Mouse (Mus musculus) heart, postnatal 0 days (tissue): ENCODE measurements around the gene Smtnl1. TPM values are rescaled to one million over a fixed set of nuclear protein-coding genes. Genes with fewer than 3 reads are reported as not detected.

Experiments used
- ATAC-seq: fragments of 200-750 bp; cut with Nextera tagmentation; 2 replicates; pipeline ENCODE4 v1.8.0; 2017; ENCODE audit warnings: low read depth, moderate number of reproducible peaks, moderate library complexity; ENCODE audit not compliant: insufficient read depth
- DNase-seq: peaks from one replicate; pipeline ENCODE4 v3.0.0-alpha.2; 2016; ENCODE audit warnings: low spot score
- H3K27ac ChIP-seq: fragments of 300-500 bp; sonication (generic); 2 replicates; pipeline ENCODE4 v1.5.1; 2014; ENCODE audit warnings: low read depth, mild to moderate bottlenecking
- H3K27me3 ChIP-seq: fragments of 300-500 bp; sonication (generic); 2 replicates; pipeline ENCODE4 v1.6.1; 2014; ENCODE audit warnings: low read length, mixed read lengths; ENCODE audit not compliant: control insufficient read depth, insufficient read depth
- H3K36me3 ChIP-seq: fragments of 300-500 bp; sonication (generic); replicated peaks from 2 replicates; pipeline ENCODE4 v1.6.1; 2014; ENCODE audit warnings: low read length, mixed read lengths; ENCODE audit not compliant: control insufficient read depth, insufficient read depth
- H3K4me1 ChIP-seq: fragments of 300-500 bp; sonication (generic); 2 replicates; pipeline ENCODE4 v1.6.1; 2014; ENCODE audit warnings: antibody characterized with exemption; ENCODE audit not compliant: control insufficient read depth, insufficient read depth
- H3K4me2 ChIP-seq: fragments of 300-500 bp; sonication (generic); 2 replicates; pipeline ENCODE4 v1.6.1; 2014; ENCODE audit warnings: low read depth, mild to moderate bottlenecking, low read length, moderate library complexity
- H3K4me3 ChIP-seq: fragments of 300-500 bp; sonication (generic); 2 replicates; pipeline ENCODE4 v1.5.1; 2014; ENCODE audit warnings: low read depth, low read length
- H3K9ac ChIP-seq: fragments of 300-500 bp; sonication (generic); replicated peaks from 2 replicates; pipeline ENCODE4 v1.6.1; 2014; ENCODE audit warnings: low read depth, low read length, mixed read lengths
- H3K9me3 ChIP-seq: fragments of 300-500 bp; sonication (generic); replicated peaks from 2 replicates; pipeline ENCODE4 v1.6.1; 2016; ENCODE audit warnings: low read length; ENCODE audit not compliant: control insufficient read depth
- CTCF ChIP-seq: IDR thresholded peaks from 2 replicates; pipeline ENCODE4 v1.5.1; 2016; ENCODE audit warnings: antibody characterized with exemption, control low read depth, low read depth
- EP300 ChIP-seq: IDR thresholded peaks from 2 replicates; pipeline ENCODE4 v1.6.1; 2016; ENCODE audit warnings: antibody characterized with exemption, low read depth
- WGBS: fragments of 180-500 bp; shearing (Covaris S2); extraction: QIAGEN DNeasy Blood & Tissue Kit; methylation state at CpG from one replicate; pipeline ENCODE4 v1.1.7; 2014; 5-methylcytosine and 5-hydroxymethylcytosine counted together
- polyA plus RNA-seq: library from polyadenylated mRNA; unstranded; fragments of >200 nt; fragmentation: Nextera tagmentation; extraction: Ambion mirVana; gene quantifications from 2 replicates; pipeline ENCODE4 v1.2.1, GENCODE M21; 2015
- total RNA-seq: library from RNA; depleted of rRNA; stranded (reverse); fragments of >200 nt; gene quantifications from 2 replicates; pipeline ENCODE4 v1.2.3, GENCODE M21; 2014; ENCODE audit warnings: low replicate concordance

The Smtnl1 gene
- total and polyA plus RNA-seq, 2 experiments from 2014 or later = 0.12 TPM; not detected in 1

DNA sequence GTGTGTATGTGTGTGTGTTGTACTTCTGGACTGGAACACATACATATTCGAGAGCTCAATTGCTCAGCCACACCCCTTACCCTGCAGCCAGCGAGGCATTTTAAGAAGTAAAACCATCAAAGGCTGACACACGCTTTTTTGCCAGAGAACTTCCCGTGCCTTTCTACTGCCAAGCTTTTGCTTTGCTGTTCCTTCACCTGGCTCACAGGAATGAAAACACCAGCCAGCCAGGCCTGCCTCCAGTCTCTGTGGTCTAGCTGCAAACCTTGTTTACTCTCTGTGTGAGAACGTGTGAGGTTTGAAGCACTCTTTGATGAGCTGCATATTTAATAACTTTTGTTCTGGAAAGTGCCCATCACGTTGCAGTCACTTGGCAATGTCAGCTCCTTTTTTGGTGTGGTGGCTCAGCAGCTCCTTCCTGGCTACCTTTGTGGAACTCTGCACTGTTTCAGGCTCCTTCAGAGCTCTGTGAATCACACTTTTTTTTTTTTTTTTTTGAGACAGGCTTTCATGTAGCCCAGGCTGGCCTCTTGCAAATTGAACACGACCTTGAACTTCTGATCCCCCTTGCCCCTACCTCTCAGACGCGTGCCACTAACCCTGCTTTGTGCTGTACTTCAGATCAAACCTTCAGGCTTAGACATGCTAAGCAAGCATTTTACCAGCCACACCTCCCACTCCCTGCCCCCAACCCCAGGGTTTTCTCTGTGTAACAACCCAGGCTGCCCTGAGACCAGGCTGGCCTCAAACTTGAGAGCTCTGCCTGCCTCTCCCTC, 15.6 kb upstream of the Smtnl1 start:
- Histone ChIP-seq H3K27me3 (peaks cover 13% of the 10 kb centered on the region), H3K4me3 (no peak overlapping the region), H3K9me3 (no peaks in the 10 kb centered on the region), H3K27ac (no peak overlapping the region), H3K4me1 (peaks cover 15% of the 10 kb centered on the region; the same call in 1 of the 2 replicates), H3K4me2 (no peak overlapping the region), H3K36me3 (no peaks in the 10 kb centered on the region), H3K9ac (no peak overlapping the region)
- WGBS = 47% methylated on average over 9 of the region's 9 CpGs
- ATAC-seq = no peak
- no peak for TF ChIP-seq CTCF
- TF ChIP-seq EP300 = no peak
- DNase-seq = no peak

DNA sequence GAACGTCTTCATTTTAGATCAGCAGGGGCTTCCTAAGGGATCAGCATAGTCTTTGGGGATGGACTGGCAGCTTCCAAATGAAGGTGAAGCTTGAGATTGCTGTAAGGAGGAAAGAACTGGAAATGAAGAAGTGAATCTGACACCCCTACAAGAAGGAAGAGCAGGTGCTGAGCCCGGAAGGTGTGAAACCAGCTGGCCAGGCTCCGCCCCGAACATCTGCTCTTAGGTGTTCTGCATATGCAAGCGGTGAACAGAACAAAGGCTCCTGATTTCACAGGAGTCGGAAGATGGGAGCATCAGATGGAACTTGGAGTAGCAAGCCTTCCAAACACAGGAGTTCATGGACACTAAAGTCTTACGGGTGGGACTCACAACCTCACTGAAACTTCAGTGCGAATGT, 14.7 kb upstream of the Smtnl1 start:
- Histone ChIP-seq H3K27ac (no peak overlapping the region), H3K27me3 (peaks cover 13% of the 10 kb centered on the region), H3K4me3 (no peak overlapping the region), H3K9ac (no peak overlapping the region), H3K4me1 (peaks cover 15% of the 10 kb centered on the region; the same call in 1 of the 2 replicates), H3K36me3 (no peaks in the 10 kb centered on the region), H3K9me3 (no peaks in the 10 kb centered on the region), H3K4me2 (no peak overlapping the region)
- no peak for ATAC-seq
- 63% methylated on average over 8 of the region's 8 CpGs for WGBS
- no peak for TF ChIP-seq CTCF
- TF ChIP-seq EP300 = no peak
- no peak for DNase-seq

DNA sequence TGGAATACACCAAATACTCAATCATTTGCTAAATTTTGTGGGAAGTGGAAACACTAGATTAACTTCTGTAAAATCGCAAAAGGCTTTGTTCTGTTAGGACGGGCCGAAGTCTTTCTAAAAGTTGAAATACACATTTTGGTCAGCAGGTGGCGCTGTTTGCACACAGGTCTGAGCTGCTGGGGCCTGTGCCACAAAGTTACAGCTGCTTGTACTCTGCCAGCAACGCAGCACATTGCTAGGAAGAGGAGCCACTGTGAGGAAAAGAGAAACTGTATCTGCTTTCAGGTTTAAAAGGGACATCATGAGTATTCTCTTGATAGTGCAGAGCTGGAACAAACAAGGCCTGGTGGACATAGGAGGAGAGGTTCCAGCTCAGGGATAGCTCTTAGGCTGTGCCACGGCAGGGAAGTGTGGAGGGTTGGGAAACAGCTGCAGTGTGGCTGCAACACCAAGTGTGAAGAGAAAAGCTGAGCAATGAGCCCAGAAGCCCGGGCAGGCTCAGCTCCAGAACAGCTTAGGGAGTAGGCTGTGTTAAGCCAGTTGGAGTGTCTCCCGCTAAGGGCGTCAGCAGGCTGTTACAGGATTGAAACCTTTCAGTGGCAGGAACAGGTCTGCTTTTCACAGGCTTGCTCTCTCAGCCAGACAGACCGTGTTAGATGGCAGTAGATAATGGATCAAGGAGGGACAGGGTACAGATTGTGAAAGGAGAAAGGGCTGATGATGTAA, 9.4 kb upstream of the Smtnl1 start:
- peaks cover 11% of the 10 kb centered on the region; the same call in 1 of the 2 replicates for H3K36me3 ChIP-seq
- H3K27ac ChIP-seq = peak overlapping the region; percentile 39
- peak; percentile 73 for ATAC-seq
- DNase-seq = peak; percentile 86
- H3K9me3 ChIP-seq = no peaks in the 10 kb centered on the region
- H3K4me2 ChIP-seq = no peak overlapping the region
- no peak overlapping the region for H3K4me3 ChIP-seq
- 25% methylated on average over 10 of the region's 10 CpGs for WGBS
- no peak overlapping the region for H3K9ac ChIP-seq
- peaks cover 11% of the 10 kb centered on the region for H3K4me1 ChIP-seq
- H3K27me3 ChIP-seq = no peaks in the 10 kb centered on the region
- TF ChIP-seq EP300 = no peak
- peak; percentile 90 for TF ChIP-seq CTCF

DNA sequence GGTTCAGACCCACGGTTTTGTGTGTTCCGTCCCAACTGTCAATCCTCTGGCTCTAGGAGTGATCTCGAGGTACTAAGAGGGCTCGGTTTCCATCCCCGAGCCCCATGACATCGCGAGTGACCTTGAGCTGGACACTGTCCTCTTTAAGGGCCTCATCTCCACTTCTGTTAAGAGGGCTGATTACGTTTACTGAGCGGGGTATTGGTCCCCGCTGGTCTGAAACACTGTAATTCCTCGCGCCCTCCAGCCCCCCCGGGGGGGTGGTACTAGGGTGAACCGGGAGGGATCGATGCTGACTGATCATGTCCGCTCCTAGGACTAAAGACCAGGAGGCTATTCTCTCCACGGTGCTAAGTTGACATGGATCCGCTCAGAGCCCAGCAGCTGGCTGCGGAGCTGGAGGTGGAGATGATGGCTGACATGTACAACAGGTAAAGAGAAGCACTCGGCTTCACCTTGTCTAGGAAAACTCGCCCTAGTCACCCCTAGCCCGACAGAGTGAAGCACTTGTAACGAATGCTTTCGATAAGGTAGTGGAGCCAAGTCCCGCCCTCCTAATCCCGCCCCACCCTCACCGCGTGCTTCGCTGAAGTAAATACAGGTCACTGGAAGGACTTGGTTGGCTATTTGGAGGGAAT, 5.0 kb upstream of the Smtnl1 start:
- peak overlapping the region; percentile 92 for H3K4me2 ChIP-seq
- peak; percentile 40 for ATAC-seq
- peaks cover 11% of the 10 kb centered on the region; the same call in 1 of the 2 replicates for H3K36me3 ChIP-seq
- no peaks in the 10 kb centered on the region for H3K9me3 ChIP-seq
- H3K27me3 ChIP-seq = no peaks in the 10 kb centered on the region
- under 1% methylated on average over 29 of the region's 29 CpGs for WGBS
- H3K9ac ChIP-seq = peak overlapping the region; percentile 69
- H3K27ac ChIP-seq = peak overlapping the region; percentile 87
- TF ChIP-seq EP300 (no peak), CTCF (no peak)
- H3K4me3 ChIP-seq = peak overlapping the region; percentile 68
- peak; percentile 47 for DNase-seq
- H3K4me1 ChIP-seq = peaks cover 11% of the 10 kb centered on the region

DNA sequence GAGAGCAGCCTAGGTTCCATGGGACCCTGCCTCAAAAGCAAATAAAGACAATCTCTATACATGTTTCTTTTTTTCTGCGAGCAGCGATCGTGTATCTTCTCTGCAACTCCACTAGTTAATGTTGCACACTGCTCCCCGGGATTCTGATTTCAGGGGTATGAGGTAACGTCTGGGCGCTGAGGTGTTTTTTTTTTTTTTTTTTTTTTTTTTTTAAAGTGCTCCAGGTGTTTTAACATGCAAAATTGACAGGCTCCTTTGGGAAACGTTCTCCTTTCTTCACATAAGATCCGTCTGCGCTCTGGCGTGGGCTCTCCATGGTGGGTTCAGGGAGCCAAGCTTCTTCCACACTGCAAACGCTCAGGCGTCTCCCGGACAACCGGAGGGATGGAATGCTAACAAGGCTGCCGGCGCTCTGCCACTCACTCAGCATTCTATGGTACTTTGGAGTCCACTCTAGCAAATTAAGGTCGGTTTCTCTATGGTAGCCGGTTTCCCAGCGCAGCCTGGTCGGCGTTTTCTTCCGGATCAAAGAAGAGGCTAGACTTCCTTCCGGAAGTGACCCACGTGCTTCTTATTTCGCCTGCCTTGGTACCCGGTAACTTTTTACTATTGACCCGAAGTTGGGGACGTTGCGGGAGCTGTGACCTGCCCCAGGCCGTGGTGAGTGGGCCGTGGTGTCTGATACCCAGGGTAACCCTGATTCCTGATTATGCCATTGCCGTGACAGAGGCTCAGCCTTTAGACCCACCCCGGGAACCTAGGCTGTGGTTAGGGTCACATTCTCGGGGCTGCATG, 4.2 kb upstream of the Smtnl1 start, which contains the start of gene Timm10:
TSS of gene Timm10 (plus strand) at position 510 of the 795 bp plus-strand sequence.
- no peaks in the 10 kb centered on the region for H3K9me3 ChIP-seq
- peak within 1 kb of the TSS; percentile 69 for H3K9ac ChIP-seq
- H3K4me1 ChIP-seq = peaks cover 11% of the 10 kb centered on the region
- peak within 1 kb of the TSS; percentile 92 for H3K4me2 ChIP-seq
- H3K27ac ChIP-seq = peak within 1 kb of the TSS; percentile 87
- DNase-seq = peak; percentile 97
- H3K36me3 ChIP-seq = peaks cover 11% of the 10 kb centered on the region; the same call in 1 of the 2 replicates
- peak; percentile 79 for ATAC-seq
- TF ChIP-seq EP300 (peak; percentile 74), CTCF (no peak)
- peak within 1 kb of the TSS; percentile 68 for H3K4me3 ChIP-seq
- whole genome bisulfite sequencing = under 1% methylated on average over 34 of the region's 34 CpGs
- no peaks in the 10 kb centered on the region for H3K27me3 ChIP-seq
